Mouse (Mus musculus) E14TG2a.4 (cell line): ENCODE measurements around the gene Grpel1.

Source experiments
- H3K27me3 ChIP-seq: 2 replicates; pipeline ENCODE4 v1.6.1; 2014; ENCODE audit warnings: low read length, control low read depth; ENCODE audit not compliant: insufficient read depth
- H3K36me3 ChIP-seq: 2 replicates; pipeline ENCODE4 v1.6.1; 2014; ENCODE audit warnings: low read length, control low read depth; ENCODE audit not compliant: insufficient read depth
- H3K4me1 ChIP-seq: replicated peaks from 2 replicates; pipeline ENCODE4 v1.6.1; 2014; ENCODE audit warnings: low read depth, low read length, control low read depth
- H3K4me3 ChIP-seq: replicated peaks from 2 replicates; pipeline ENCODE4 v1.5.1; 2014; ENCODE audit warnings: mild to moderate bottlenecking, low read length
- H3K9me3 ChIP-seq: 2 replicates; pipeline ENCODE4 v1.6.1; 2014; ENCODE audit warnings: low read length, control low read depth
- CTCF ChIP-seq: conservative IDR thresholded peaks from 2 replicates; pipeline ENCODE4 v1.5.1; 2014; ENCODE audit warnings: low read length
- NANOG ChIP-seq: IDR thresholded peaks from 2 replicates; pipeline ENCODE4 v1.6.1; 2014; ENCODE audit warnings: borderline replicate concordance, low read length, mixed read lengths
- POU5F1 ChIP-seq: IDR thresholded peaks from 2 replicates; pipeline ENCODE4 v1.6.1; 2014; ENCODE audit warnings: low read length, borderline replicate concordance

The Grpel1 gene

GRCm38 (mm10) chr5:36508351-36508750 lies 43.6 kb downstream of the Grpel1 start:
- TF ChIP-seq NANOG = no peak
- TF ChIP-seq CTCF = no peak
- no peak for TF ChIP-seq POU5F1
- Histone ChIP-seq H3K36me3 (peaks cover 100% of the 10 kb centered on the region), H3K9me3 (no peaks in the 10 kb centered on the region), H3K4me3 (no peak overlapping the region), H3K27me3 (no peaks in the 10 kb centered on the region), H3K4me1 (peaks cover 11% of the 10 kb centered on the region)

GRCm38 (mm10) chr5:36510956-36511355 lies 46.2 kb downstream of the Grpel1 start:
- no peak for TF ChIP-seq CTCF
- no peak for TF ChIP-seq NANOG
- TF ChIP-seq POU5F1 = no peak
- H3K4me1 ChIP-seq = peaks cover 1% of the 10 kb centered on the region; the same call in 1 of the 2 replicates

GRCm38 (mm10) chr5:36515126-36515525 lies 50.3 kb downstream of the Grpel1 start:
- Histone ChIP-seq H3K27me3 (no peaks in the 10 kb centered on the region), H3K4me3 (no peak overlapping the region), H3K36me3 (peaks cover 94% of the 10 kb centered on the region), H3K4me1 (no peaks in the 10 kb centered on the region), H3K9me3 (no peaks in the 10 kb centered on the region)
- TF ChIP-seq CTCF (no peak), NANOG (no peak)

More at GRCm38 (mm10) chr5:36510956-36511355, 46.2 kb downstream of the Grpel1 start:
- Histone ChIP-seq H3K4me3 (no peak overlapping the region), H3K9me3 (no peaks in the 10 kb centered on the region), H3K27me3 (no peaks in the 10 kb centered on the region), H3K36me3 (peaks cover 95% of the 10 kb centered on the region)

- no peaks in the 10 kb centered on the region for H3K4me1 ChIP-seq
- H3K27me3 ChIP-seq = no peaks in the 10 kb centered on the region
- peaks cover 94% of the 10 kb centered on the region for H3K36me3 ChIP-seq
- TF ChIP-seq POU5F1 (no peak), NANOG (no peak), CTCF (no peak)
- H3K4me3 ChIP-seq = no peak overlapping the region
- no peaks in the 10 kb centered on the region for H3K9me3 ChIP-seq
These were observed 50.8 kb downstream of the Grpel1 start for GRCm38 (mm10) chr5:36515558-36515957.

- TF ChIP-seq NANOG = no peak
- no peak for TF ChIP-seq CTCF
- TF ChIP-seq POU5F1 = no peak
- no peaks in the 10 kb centered on the region for H3K4me1 ChIP-seq
- no peaks in the 10 kb centered on the region for H3K27me3 ChIP-seq
These were observed 52.8 kb downstream of the Grpel1 start for GRCm38 (mm10) chr5:36517596-36517995.

GRCm38 (mm10) chr5:36519751-36520150 lies 55.0 kb downstream of the Grpel1 start:
- peaks cover 99% of the 10 kb centered on the region for H3K36me3 ChIP-seq
- H3K27me3 ChIP-seq = no peaks in the 10 kb centered on the region
- TF ChIP-seq CTCF = no peak
- H3K4me1 ChIP-seq = no peaks in the 10 kb centered on the region
- no peaks in the 10 kb centered on the region for H3K9me3 ChIP-seq
- H3K4me3 ChIP-seq = no peak overlapping the region

More at GRCm38 (mm10) chr5:36517596-36517995, 52.8 kb downstream of the Grpel1 start:
- peaks cover 94% of the 10 kb centered on the region for H3K36me3 ChIP-seq
- H3K9me3 ChIP-seq = no peaks in the 10 kb centered on the region
- no peak overlapping the region for H3K4me3 ChIP-seq

- Histone ChIP-seq H3K36me3 (peaks cover 97% of the 10 kb centered on the region), H3K4me3 (no peak overlapping the region), H3K27me3 (no peaks in the 10 kb centered on the region), H3K4me1 (peaks cover 2% of the 10 kb centered on the region; the same call in 1 of the 2 replicates), H3K9me3 (no peaks in the 10 kb centered on the region)
- no peak for TF ChIP-seq NANOG
- no peak for TF ChIP-seq POU5F1
- no peak for TF ChIP-seq CTCF
These were observed 58.0 kb downstream of the Grpel1 start for GRCm38 (mm10) chr5:36522782-36523181.

- peaks cover 96% of the 10 kb centered on the region for H3K36me3 ChIP-seq
- H3K4me1 ChIP-seq = peaks cover 7% of the 10 kb centered on the region; the same call in 1 of the 2 replicates
- no peaks in the 10 kb centered on the region for H3K9me3 ChIP-seq
- no peak overlapping the region for H3K4me3 ChIP-seq
- H3K27me3 ChIP-seq = no peaks in the 10 kb centered on the region
- TF ChIP-seq NANOG = no peak
- TF ChIP-seq POU5F1 = no peak
- no peak for TF ChIP-seq CTCF
These were observed 58.5 kb downstream of the Grpel1 start for GRCm38 (mm10) chr5:36523219-36523703.
